Comparison of ENCODE assay signal across 8 mouse cellular contexts in the genomic region with DNA sequence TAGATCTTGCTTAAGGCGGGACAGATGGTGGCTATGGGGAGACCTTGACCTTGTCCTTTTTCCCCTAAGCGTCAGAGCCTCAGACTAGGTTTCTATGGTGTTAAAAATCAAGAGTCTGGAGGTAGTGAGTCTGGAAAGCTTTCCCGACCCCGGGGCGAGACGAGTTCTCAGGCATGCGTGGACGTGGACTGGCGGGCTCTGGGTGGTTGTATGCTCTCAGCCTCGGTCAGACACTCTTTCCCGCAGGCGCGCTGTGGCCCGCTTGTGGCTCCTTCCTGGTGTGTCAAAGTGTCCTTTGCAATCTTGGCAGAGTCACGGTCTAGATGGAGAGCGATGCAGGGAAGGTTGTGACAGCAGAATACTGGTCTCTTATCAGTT. TPM values are rescaled to one million over a fixed set of nuclear protein-coding genes. Genes with fewer than 3 reads are reported as not detected.
DNase-seq lines count a peak whose midpoint lies in the region; ATAC-seq lines count a peak whose summit lies in the region.

No protein-coding gene starts in this region.

- peak overlapping the region; percentile 93 for H3K4me2 ChIP-seq in heart, embryonic 16.5 days (ENCODE audit: low read depth, low read length)
- H3K4me2 ChIP-seq in neural tube, embryonic 14.5 days (ENCODE audit: low read depth, low read length) = peak overlapping the region; percentile 68

- no peaks in the 10 kb centered on the region for H3K36me3 ChIP-seq in heart, embryonic 16.5 days (ENCODE audit: control insufficient read depth, insufficient read depth)
- H3K36me3 ChIP-seq in neural tube, embryonic 14.5 days (ENCODE audit: control insufficient read depth, insufficient read depth, low read length) = no peaks in the 10 kb centered on the region

- no peaks in the 10 kb centered on the region for H3K9me3 ChIP-seq in heart, embryonic 16.5 days (replicated peaks; ENCODE audit: control insufficient read depth, low read length)
- no peaks in the 10 kb centered on the region for H3K9me3 ChIP-seq in neural tube, embryonic 14.5 days (ENCODE audit: control insufficient read depth, low read length)

- peak overlapping the region; percentile 86 for H3K9ac ChIP-seq in heart, embryonic 16.5 days (ENCODE audit: low read length)
- H3K9ac ChIP-seq in neural tube, embryonic 14.5 days (replicated peaks; ENCODE audit: low read depth, low read length) = no peak overlapping the region

- peak; percentile 65 for DNase-seq in adrenal gland, postnatal 14 days
- DNase-seq in cerebellum, postnatal 14 days = peak; percentile 27 to 31
- DNase-seq in kidney, postnatal 14 days = peak; percentile 53
- DNase-seq in thymus, postnatal 4 days = no peak
- no peak for DNase-seq in frontal cortex, postnatal 14 days (ENCODE audit: low spot score in 2 of 2)
- no peak for DNase-seq in left cerebral cortex, adult 8-10 months (ENCODE audit: low spot score in 2 of 2)

- WGBS in heart, embryonic 16.5 days = 2% methylated on average over 16 of the region's 16 CpGs
- WGBS in neural tube, embryonic 14.5 days = 4% methylated on average over 16 of the region's 16 CpGs

- peak overlapping the region; percentile 82 for H3K27ac ChIP-seq in heart, embryonic 16.5 days (ENCODE audit: low read length)
- no peak overlapping the region for H3K27ac ChIP-seq in neural tube, embryonic 14.5 days (ENCODE audit: low read depth, low read length)

- ATAC-seq in heart, embryonic 16.5 days (replicated peaks; ENCODE audit: extremely low read depth, insufficient read depth, low FRiP score) = peak; percentile 42
- no peak for ATAC-seq in neural tube, embryonic 14.5 days (ENCODE audit: low read depth)

- H3K27me3 ChIP-seq in heart, embryonic 16.5 days (ENCODE audit: control insufficient read depth, insufficient read depth, low read length) = peaks cover 28% of the 10 kb centered on the region
- peaks cover 31% of the 10 kb centered on the region for H3K27me3 ChIP-seq in neural tube, embryonic 14.5 days (ENCODE audit: control insufficient read depth, insufficient read depth, low read length)

- H3K4me3 ChIP-seq in heart, embryonic 16.5 days (ENCODE audit: low read length) = peak overlapping the region; percentile 77
- H3K4me3 ChIP-seq in neural tube, embryonic 14.5 days (ENCODE audit: low read depth, low read length) = peak overlapping the region; percentile 27

- peaks cover 25% of the 10 kb centered on the region for H3K4me1 ChIP-seq in heart, embryonic 16.5 days (ENCODE audit: control insufficient read depth, insufficient read depth, low read length)
- H3K4me1 ChIP-seq in neural tube, embryonic 14.5 days (ENCODE audit: control insufficient read depth, insufficient read depth, low read length) = peaks cover 32% of the 10 kb centered on the region; the same call in 1 of the 2 replicates

RNA-seq across cellular contexts. Expression of a gene that starts 1.3 kb away (rescaled TPM):
- 11.5 and 17.7 TPM in 2 replicates for total RNA-seq in adrenal gland, postnatal 14 days (2021)
- 23.0 and 23.5 TPM in 2 replicates for polyA plus RNA-seq in heart, embryonic 16.5 days (2015; fragmentation: Nextera tagmentation; extraction: Ambion mirVana)
- 49.7 and 51.4 TPM in 2 replicates for polyA plus RNA-seq in neural tube, embryonic 14.5 days (2014; fragmentation: Nextera tagmentation; extraction: Ambion mirVana)
- 10 to 100 TPM; 24.8 to 36.8 (median 31.5) TPM for total RNA-seq in left cerebral cortex, adult 8-10 months (2022)

Comparison
In these comparisons a context has a peak if more than half of its experiments do, and no peak if none do; other contexts are left out.
1. DNase-seq: peak in adrenal gland, postnatal 14 days (single experiment), cerebellum, postnatal 14 days (2 of 2) and kidney, postnatal 14 days (single experiment); none in thymus, postnatal 4 days (single experiment), frontal cortex, postnatal 14 days (0 of 2) and left cerebral cortex, adult 8-10 months (0 of 2).